Mouse (Mus musculus) small intestine, adult 2 months (tissue): ENCODE results near the gene Diras2. TPM values are rescaled to one million over a fixed set of nuclear protein-coding genes. Genes with fewer than 3 reads are reported as not detected.

Experiments
- H3K27ac ChIP-seq: fragments of 200-500 bp; 2 replicates; pipeline ENCODE4 v1.5.1; 2012; ENCODE audit warnings: low read depth, low read length, control low read depth, inconsistent platforms; ENCODE audit not compliant: insufficient read depth
- H3K27me3 ChIP-seq: fragments of 200-500 bp; 2 replicates; pipeline ENCODE4 v1.6.1; 2012; ENCODE audit warnings: mild to moderate bottlenecking, moderate library complexity, low read length, inconsistent platforms; ENCODE audit not compliant: control insufficient read depth, insufficient read depth
- H3K36me3 ChIP-seq: fragments of 200-500 bp; 2 replicates; pipeline ENCODE4 v1.6.1; 2012; ENCODE audit warnings: mild to moderate bottlenecking, low read length, control low read depth, inconsistent platforms; ENCODE audit not compliant: control insufficient read depth, insufficient read depth
- H3K4me1 ChIP-seq: fragments of 200-500 bp; 2 replicates; pipeline ENCODE4 v1.6.1; 2012; ENCODE audit warnings: low read length, inconsistent platforms, mixed read lengths; ENCODE audit not compliant: control insufficient read depth, insufficient read depth, insufficient read length
- H3K4me3 ChIP-seq: fragments of 200-500 bp; 2 replicates; pipeline ENCODE4 v1.5.1; 2012; ENCODE audit warnings: low read depth, mild to moderate bottlenecking, control low read depth, inconsistent platforms, low read length, moderate library complexity
- CTCF ChIP-seq: fragments of 200-500 bp; IDR thresholded peaks from 2 replicates; pipeline ENCODE4 v1.5.1; 2012; ENCODE audit warnings: low read depth, mild to moderate bottlenecking, control low read depth, inconsistent platforms, low read length, moderate library complexity, mixed read lengths; ENCODE audit not compliant: insufficient replicate concordance, insufficient read length; ENCODE audit errors: extremely low read depth
- POLR2A ChIP-seq: fragments of 200-500 bp; IDR thresholded peaks from 2 replicates; pipeline ENCODE4 v1.6.1; 2012; ENCODE audit warnings: low read depth, mild to moderate bottlenecking, control low read depth, inconsistent platforms, low read length, moderate library complexity
- WGBS: fragments of 180-500 bp; shearing (Covaris S2); methylation state at CpG from one replicate; pipeline ENCODE4 v1.1.7; 2018; 5-methylcytosine and 5-hydroxymethylcytosine counted together
- polyA plus RNA-seq: library from polyadenylated mRNA; depleted of rRNA; stranded (reverse); fragments of >200 nt; gene quantifications from 2 replicates; pipeline ENCODE4 v1.2.3, GENCODE M21; 2012

The Diras2 gene
- polyA plus RNA-seq, 1 experiment, result 0.44 TPM

DNA sequence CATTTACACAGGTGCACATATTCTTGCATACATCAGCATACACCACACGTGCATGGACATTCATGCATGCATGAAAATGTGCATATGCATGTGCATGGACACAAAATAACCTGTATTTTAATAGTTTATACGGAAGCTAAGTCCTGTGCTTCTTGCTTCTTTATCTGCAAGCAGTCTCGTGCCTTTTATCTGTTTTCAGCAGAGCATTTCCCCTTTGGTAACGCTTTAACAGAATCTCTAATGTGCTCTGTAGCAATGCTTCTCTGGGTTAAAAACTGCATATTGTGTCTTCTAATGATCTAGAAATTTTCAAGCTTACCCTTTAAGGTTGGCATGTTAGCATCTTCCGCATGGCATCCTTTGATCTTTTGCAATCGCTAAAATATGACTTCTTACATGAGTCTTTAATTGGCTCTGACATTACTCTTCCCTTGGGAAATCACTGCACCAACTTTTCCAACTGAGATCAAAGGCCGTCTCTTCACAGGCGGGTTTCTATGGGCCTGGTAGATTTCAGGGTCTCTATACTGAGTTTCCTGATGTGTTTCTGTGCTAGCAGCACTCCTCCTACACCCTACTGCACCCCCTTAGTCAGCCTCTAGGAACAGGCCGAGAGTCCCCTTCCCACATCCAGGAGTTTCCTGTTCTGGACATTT lies 21.9 kb upstream of the Diras2 start:
- Histone ChIP-seq H3K36me3 (no peaks in the 10 kb centered on the region), H3K27me3 (no peaks in the 10 kb centered on the region), H3K27ac (no peak overlapping the region), H3K4me1 (no peaks in the 10 kb centered on the region), H3K4me3 (no peak overlapping the region)
- TF ChIP-seq CTCF (no peak), POLR2A (no peak)
- WGBS, result 72% methylated on average over 9 of the region's 9 CpGs

DNA sequence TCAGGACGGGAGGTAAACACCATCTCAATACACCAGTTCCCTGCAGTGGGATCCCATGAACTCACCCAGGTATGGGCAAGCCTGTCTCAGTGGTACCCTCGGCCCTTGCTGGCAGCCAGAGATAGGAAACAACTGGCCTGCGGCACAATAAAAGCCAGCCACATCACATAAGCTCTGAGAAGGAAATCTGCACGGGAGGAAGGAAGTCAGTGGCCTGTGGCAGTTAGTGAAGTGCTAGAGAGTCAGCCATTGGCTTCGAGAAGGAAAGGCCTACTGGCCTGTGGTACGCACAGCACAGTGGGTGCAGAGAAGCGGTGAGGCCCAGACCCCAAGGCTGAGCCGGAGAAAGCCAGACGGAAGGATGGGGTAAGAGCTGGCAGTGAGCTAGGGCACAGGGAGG lies 20.2 kb upstream of the Diras2 start:
- H3K4me1 ChIP-seq, result no peaks in the 10 kb centered on the region
- H3K27ac ChIP-seq, result no peak overlapping the region
- H3K36me3 ChIP-seq, result no peaks in the 10 kb centered on the region
- 81% methylated on average over 9 of the region's 9 CpGs for WGBS
- no peak overlapping the region for H3K4me3 ChIP-seq
- no peak for TF ChIP-seq POLR2A
- TF ChIP-seq CTCF, result no peak
- H3K27me3 ChIP-seq, result no peaks in the 10 kb centered on the region

DNA sequence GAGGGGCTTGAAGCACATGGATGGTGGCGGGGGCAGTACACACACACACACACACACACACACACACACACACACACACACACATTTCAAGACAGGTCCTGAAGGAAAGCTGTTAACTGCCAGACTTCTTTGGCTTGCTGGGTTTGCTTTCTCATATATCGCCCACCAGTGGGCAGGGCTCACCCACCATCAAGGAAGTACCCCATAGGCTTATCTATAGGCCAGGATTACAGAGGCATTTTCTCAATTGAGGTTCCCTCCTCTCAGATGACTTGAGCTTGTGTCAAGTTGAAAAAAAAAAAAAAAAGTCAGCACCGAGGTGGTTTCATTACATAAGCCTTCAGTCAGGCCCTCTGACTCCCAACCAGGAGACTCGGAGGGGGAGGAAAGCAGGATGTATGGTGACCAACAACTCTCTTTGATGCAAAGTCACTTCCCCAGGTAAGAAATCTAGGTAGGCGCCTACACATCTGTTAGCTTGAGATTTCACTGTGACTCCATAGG lies 19.7 kb upstream of the Diras2 start:
- H3K27ac ChIP-seq, result no peak overlapping the region
- no peaks in the 10 kb centered on the region for H3K27me3 ChIP-seq
- H3K4me1 ChIP-seq, result no peaks in the 10 kb centered on the region
- TF ChIP-seq CTCF, result no peak
- TF ChIP-seq POLR2A, result no peak
- no peak overlapping the region for H3K4me3 ChIP-seq
- 64% methylated on average over 5 of the region's 5 CpGs for WGBS
- H3K36me3 ChIP-seq, result no peaks in the 10 kb centered on the region

DNA sequence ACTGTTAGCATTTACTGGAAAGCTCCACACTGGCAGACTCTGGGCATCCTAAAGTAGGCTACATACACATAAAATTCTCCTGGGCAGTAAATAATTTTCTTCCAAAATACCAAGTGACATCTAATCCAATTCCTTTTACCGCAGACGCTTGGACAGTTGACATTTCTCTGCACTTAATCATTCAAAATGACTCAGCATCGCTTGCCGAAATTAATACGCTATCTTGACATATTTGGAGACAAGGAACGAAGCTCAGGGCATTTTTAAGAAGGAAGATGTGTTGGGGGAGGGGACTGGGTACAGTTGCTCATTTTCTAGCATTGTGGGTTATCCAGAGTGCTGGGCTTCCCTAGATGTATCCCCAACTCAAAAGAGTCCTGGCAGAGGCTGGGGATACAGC lies 15.2 kb upstream of the Diras2 start:
- TF ChIP-seq CTCF (no peak), POLR2A (no peak)
- Histone ChIP-seq H3K4me3 (no peak overlapping the region), H3K36me3 (no peaks in the 10 kb centered on the region), H3K27ac (no peak overlapping the region), H3K4me1 (no peaks in the 10 kb centered on the region), H3K27me3 (no peaks in the 10 kb centered on the region)
- 73% methylated on average over 6 of the region's 6 CpGs for WGBS

DNA sequence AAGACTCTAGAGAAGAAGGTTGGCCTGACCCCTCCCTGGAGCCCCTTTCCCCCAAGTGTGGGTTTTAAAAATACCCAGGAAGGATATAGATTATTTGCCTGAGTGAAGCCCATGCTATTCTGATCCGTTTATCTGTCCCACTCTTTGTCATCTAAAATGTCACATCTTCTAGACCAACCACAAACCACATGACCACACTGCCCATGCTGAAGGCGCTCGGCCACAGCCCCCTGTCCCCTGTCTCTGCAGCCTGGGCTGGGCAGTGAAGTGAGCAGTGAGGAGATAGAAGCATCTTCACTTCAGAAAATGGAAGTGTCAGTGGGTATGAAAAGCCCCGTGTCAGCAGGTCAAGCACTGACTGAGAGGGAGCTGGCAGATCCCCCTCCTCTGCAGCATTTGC lies 11.6 kb upstream of the Diras2 start:
- Histone ChIP-seq H3K36me3 (no peaks in the 10 kb centered on the region), H3K4me3 (no peak overlapping the region), H3K27me3 (no peaks in the 10 kb centered on the region), H3K27ac (no peak overlapping the region), H3K4me1 (no peaks in the 10 kb centered on the region)
- 64% methylated on average over 4 of the region's 4 CpGs for WGBS
- no peak for TF ChIP-seq CTCF
- no peak for TF ChIP-seq POLR2A

DNA sequence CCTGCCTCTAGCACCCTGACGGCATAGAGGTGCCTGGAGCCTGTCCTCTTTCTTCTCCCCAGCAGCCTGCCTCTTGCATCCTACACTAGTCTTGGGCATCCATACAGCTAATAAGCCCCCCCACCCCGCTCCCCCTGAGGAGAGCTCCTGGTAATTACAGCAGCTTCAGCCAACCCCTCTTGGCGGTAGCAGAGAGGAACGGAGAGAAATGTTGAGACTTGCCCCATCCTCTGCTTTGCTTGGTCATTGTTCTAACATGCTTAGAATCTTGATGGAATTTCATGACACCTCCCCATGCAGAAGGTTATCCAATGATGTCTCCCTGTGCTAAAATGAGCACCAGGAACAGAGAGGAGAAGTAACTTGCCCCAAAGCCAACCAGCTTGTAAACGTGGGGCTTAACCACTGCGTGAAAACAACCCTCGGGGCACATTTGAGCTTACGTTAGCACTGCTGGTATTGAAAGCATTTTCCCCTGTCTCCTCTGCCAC lies 11.0 kb upstream of the Diras2 start:
- no peaks in the 10 kb centered on the region for H3K4me1 ChIP-seq
- no peaks in the 10 kb centered on the region for H3K36me3 ChIP-seq
- H3K27me3 ChIP-seq, result no peaks in the 10 kb centered on the region
- WGBS, result 70% methylated on average over 8 of the region's 8 CpGs
- TF ChIP-seq POLR2A (no peak), CTCF (no peak)
- H3K4me3 ChIP-seq, result no peak overlapping the region
- no peak overlapping the region for H3K27ac ChIP-seq

DNA sequence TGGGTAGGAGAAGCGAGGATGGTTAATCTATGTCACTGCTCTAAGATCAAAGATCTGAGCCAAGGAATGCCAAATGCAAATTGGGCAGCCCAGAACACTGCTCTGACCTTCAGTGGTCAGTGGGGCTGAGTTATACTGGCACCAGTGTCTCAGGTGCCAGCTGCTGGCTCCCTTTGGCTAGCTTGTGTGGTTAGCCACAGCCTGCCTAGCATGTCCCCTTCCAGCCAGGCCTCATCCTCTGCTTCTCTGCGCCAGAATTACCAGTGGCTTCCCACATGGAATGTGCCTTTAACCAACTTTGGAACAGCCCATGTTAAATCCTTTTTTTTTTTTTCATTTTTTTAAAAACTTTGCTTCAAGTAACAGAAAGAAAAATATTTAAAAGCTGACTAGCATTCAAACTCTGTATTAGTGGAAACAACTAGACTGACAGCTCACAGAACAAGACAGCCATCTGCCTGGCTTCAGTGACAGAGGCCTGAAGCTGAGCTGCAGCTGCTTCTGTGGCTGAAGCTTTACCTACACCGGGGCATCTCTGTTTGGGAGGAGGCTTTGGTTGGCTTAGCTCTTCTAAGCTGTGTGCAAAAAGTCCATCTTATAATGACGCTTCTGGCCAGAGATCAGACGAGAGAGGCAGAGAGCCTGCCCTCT lies 10.4 kb upstream of the Diras2 start:
- Histone ChIP-seq H3K27me3 (no peaks in the 10 kb centered on the region), H3K36me3 (no peaks in the 10 kb centered on the region), H3K4me3 (no peak overlapping the region), H3K4me1 (no peaks in the 10 kb centered on the region), H3K27ac (no peak overlapping the region)
- TF ChIP-seq POLR2A, result no peak
- no peak for TF ChIP-seq CTCF
- 74% methylated on average over 5 of the region's 5 CpGs for WGBS
